8 mouse cellular contexts compared by ENCODE assay signal in genomic region chrX:102119042-102119864, GRCm38 (mm10). TPM values are rescaled to one million over a fixed set of nuclear protein-coding genes. Genes with fewer than 3 reads are reported as not detected.
DNase-seq lines count a peak whose midpoint lies in the region; ATAC-seq lines count a peak whose summit lies in the region.

Gene Pin4 (plus strand): TSS chrX:102119447.

- peak within 1 kb of the TSS; percentile 52 for H3K9ac ChIP-seq in hindbrain, embryonic 15.5 days

- 15% methylated on average over 30 of the region's 30 CpGs for WGBS in hindbrain, embryonic 15.5 days

- H3K27me3 ChIP-seq in hindbrain, embryonic 15.5 days: no peaks in the 10 kb centered on the region

- peak within 1 kb of the TSS; percentile 80 for H3K27ac ChIP-seq in hindbrain, embryonic 15.5 days (replicated peaks)

- ATAC-seq in hindbrain, embryonic 15.5 days (ENCODE audit: low FRiP score, low read depth): peak; percentile 99

- no peaks in the 10 kb centered on the region for H3K36me3 ChIP-seq in hindbrain, embryonic 15.5 days

- peak within 1 kb of the TSS; percentile 56 for H3K4me2 ChIP-seq in hindbrain, embryonic 15.5 days

- H3K4me1 ChIP-seq in hindbrain, embryonic 15.5 days (replicated peaks): peaks cover 8% of the 10 kb centered on the region; the same call in 1 of the 2 replicates

- DNase-seq in T-cell, adult 2 months (ENCODE audit: low spot score): peak; percentile 92
- peak; percentile 90 to 92 for DNase-seq in cerebellum, postnatal 36 days
- DNase-seq in frontal cortex, postnatal 36 days (ENCODE audit: low spot score in 2 of 2): peak; percentile 88 to 94
- DNase-seq in left cerebral cortex, adult 11 months (ENCODE audit: low spot score): peak; percentile 96
- DNase-seq in lung, postnatal 4 days: peak; percentile 93 to 96
- DNase-seq in retina, postnatal 7 days (ENCODE audit: low read depth, low spot score): peak; percentile 91
- peak; percentile 56 for DNase-seq in urinary bladder, adult 2 months (ENCODE audit: low spot score)

- H3K4me3 ChIP-seq in hindbrain, embryonic 15.5 days: peak within 1 kb of the TSS; percentile 60

- H3K9me3 ChIP-seq in hindbrain, embryonic 15.5 days: no peaks in the 10 kb centered on the region

RNA-seq across cellular contexts. Expression of gene Pin4, which starts in this region (rescaled TPM):
- polyA plus RNA-seq in hindbrain, embryonic 15.5 days (2015; fragmentation: Nextera tagmentation; extraction: Ambion mirVana): 52.9 and 65.0 TPM in 2 replicates
- 55.1 and 55.6 TPM in 2 replicates for polyA plus RNA-seq in urinary bladder, adult 2 months (2012; rRNA removed)

Comparison
In these comparisons a context has a peak if more than half of its experiments do, and no peak if none do; other contexts are left out.
1. Peak in every context shown above with its lines: DNase-seq, ATAC-seq, H3K4me3 ChIP-seq and H3K27ac ChIP-seq.